Mouse (Mus musculus): ENCODE data around the gene C1qtnf4. TPM values are rescaled to one million over a fixed set of nuclear protein-coding genes. Genes with fewer than 3 reads are reported as not detected.

The C1qtnf4 gene
- total and polyA plus RNA-seq, 3 experiments, result not detected

- H3K9me3 ChIP-seq (replicated peaks; ENCODE audit: insufficient read depth, low read length), result no peaks in the 10 kb centered on the region
These were observed 35.5 kb downstream of the C1qtnf4 start for GRCm38 (mm10) chr2:90921178-90921577.

DNA sequence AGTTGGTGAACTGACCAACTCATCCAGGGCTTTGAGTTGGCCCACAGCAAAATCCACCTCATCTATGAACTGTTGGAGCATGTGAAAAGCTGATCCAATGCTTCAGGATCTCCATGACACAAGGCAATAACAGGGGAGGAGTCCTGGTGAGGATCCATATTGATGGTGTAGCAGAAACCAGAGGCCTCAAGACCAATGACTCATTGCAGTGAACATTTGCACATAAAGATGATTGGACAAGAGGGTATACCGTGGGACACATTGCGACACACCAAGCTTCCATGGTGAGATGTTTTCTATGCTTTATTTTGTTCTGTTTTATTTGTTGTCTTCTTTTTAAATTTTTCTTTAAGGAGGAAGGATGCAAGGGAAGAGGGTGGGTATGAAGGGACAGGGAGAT is 37.0 kb downstream of the C1qtnf4 start:
- Histone ChIP-seq H3K4me1 (ENCODE audit: control insufficient read depth in 1 of 2, insufficient read depth in 2 of 2, low read length in 2 of 2) (peaks cover 0 to 2% of the 10 kb centered on the region in 2 experiments; a peak in 1 of 4 replicates), H3K27ac (ENCODE audit: control insufficient read depth, low read depth, low read length) (no peak overlapping the region), H3K9me3 (replicated peaks; ENCODE audit: insufficient read depth, low read length) (no peaks in the 10 kb centered on the region), H3K79me2 (ENCODE audit: control insufficient read depth, insufficient read depth, low read length, poor library complexity) (peaks cover 7% of the 10 kb centered on the region), H3K9ac (ENCODE audit: control insufficient read depth, low read depth, low read length, poor library complexity, severe bottlenecking) (no peak overlapping the region), H3K27me3 (ENCODE audit: control insufficient read depth in 1 of 2, insufficient read depth in 2 of 2, low read length in 2 of 2) (no peaks in the 10 kb centered on the region), H3K36me3 (ENCODE audit: control insufficient read depth in 1 of 2, insufficient read depth in 2 of 2, low read length in 2 of 2) (peaks cover 0 to 4% of the 10 kb centered on the region in 2 experiments; a peak in 2 of 4 replicates), H3K4me3 (ENCODE audit: control insufficient read depth in 1 of 2, insufficient read depth in 1 of 2, low read depth in 2 of 2, low read length in 2 of 2) (no peak overlapping the region)
- no peak for DNase-seq (ENCODE audit: low read depth, low spot score)
- TF ChIP-seq RCOR1 (IDR thresholded peaks at IDR 0.05; ENCODE audit: low read depth, low read length) (no peak), MYB (IDR thresholded peaks at IDR 0.05; ENCODE audit: low read depth, low read length) (no peak), CHD2 (IDR thresholded peaks at IDR 0.05; ENCODE audit: low read length) (no peak), NELFE (IDR thresholded peaks at IDR 0.05; ENCODE audit: low read depth, low read length) (no peak), GABPA (IDR thresholded peaks at IDR 0.05; ENCODE audit: low read depth, low read length) (no peak), SIN3A (IDR thresholded peaks at IDR 0.05; ENCODE audit: low read length) (no peak), POLR2A (IDR thresholded peaks at IDR 0.05; ENCODE audit: control insufficient read depth in 1 of 2, insufficient read depth in 1 of 2, low read depth in 1 of 2, low read length in 2 of 2, poor library complexity in 1 of 2) (no peak), MAZ (IDR thresholded peaks at IDR 0.05; ENCODE audit: low read depth, low read length) (no peak), ELF1 (IDR thresholded peaks at IDR 0.05; ENCODE audit: low read depth, low read length) (no peak), NRF1 (IDR thresholded peaks at IDR 0.05; ENCODE audit: insufficient read depth, low read depth, low read length, poor library complexity, severe bottlenecking) (no peak), MXI1 (IDR thresholded peaks at IDR 0.05; ENCODE audit: low read depth, low read length) (no peak)

More at GRCm38 (mm10) chr2:90921178-90921577, 35.5 kb downstream of the C1qtnf4 start:
- Histone ChIP-seq H3K27ac (ENCODE audit: control insufficient read depth, low read depth, low read length) (no peak overlapping the region), H3K9ac (ENCODE audit: control insufficient read depth, low read depth, low read length, poor library complexity, severe bottlenecking) (no peak overlapping the region), H3K36me3 (ENCODE audit: control insufficient read depth in 1 of 2, insufficient read depth in 2 of 2, low read length in 2 of 2) (peaks cover 0 to 9% of the 10 kb centered on the region in 2 experiments; a peak in 2 of 4 replicates), H3K4me3 (ENCODE audit: control insufficient read depth in 1 of 2, insufficient read depth in 1 of 2, low read depth in 2 of 2, low read length in 2 of 2) (no peak overlapping the region), H3K27me3 (ENCODE audit: control insufficient read depth in 1 of 2, insufficient read depth in 2 of 2, low read length in 2 of 2) (no peaks in the 10 kb centered on the region), H3K79me2 (ENCODE audit: control insufficient read depth, insufficient read depth, low read length, poor library complexity) (peaks cover 20% of the 10 kb centered on the region), H3K4me1 (ENCODE audit: control insufficient read depth in 1 of 2, insufficient read depth in 2 of 2, low read length in 2 of 2) (peaks cover 0 to 5% of the 10 kb centered on the region in 2 experiments; a peak in 2 of 4 replicates)
- TF ChIP-seq UBTF (IDR thresholded peaks at IDR 0.05; ENCODE audit: borderline replicate concordance, insufficient read depth, low read depth, low read length) (no peak), CHD1 (IDR thresholded peaks at IDR 0.05; ENCODE audit: low read depth, low read length) (no peak), ETS1 (IDR thresholded peaks at IDR 0.05; ENCODE audit: low read depth, low read length) (no peak), MYB (IDR thresholded peaks at IDR 0.05; ENCODE audit: low read depth, low read length) (no peak), POLR2AphosphoS2 (IDR thresholded peaks at IDR 0.05; ENCODE audit: low read length) (no peak), TAL1 (IDR thresholded peaks at IDR 0.05; ENCODE audit: low read length) (no peak), CHD2 (IDR thresholded peaks at IDR 0.05; ENCODE audit: low read length) (no peak), TCF12 (IDR thresholded peaks at IDR 0.05; ENCODE audit: low read depth, low read length) (no peak), MAX (IDR thresholded peaks at IDR 0.05; ENCODE audit: low read length) (no peak)
- no peak for DNase-seq (ENCODE audit: low read depth, low spot score)

Measured in MEL (cell line).